Mouse (Mus musculus): ENCODE data around the gene Camta1.
"Not testable (repeated sequence)": the region's sequence is repeated elsewhere in the genome, so short reads cannot be mapped to it uniquely, and the experiment has no call there.

The Camta1 gene

DNA sequence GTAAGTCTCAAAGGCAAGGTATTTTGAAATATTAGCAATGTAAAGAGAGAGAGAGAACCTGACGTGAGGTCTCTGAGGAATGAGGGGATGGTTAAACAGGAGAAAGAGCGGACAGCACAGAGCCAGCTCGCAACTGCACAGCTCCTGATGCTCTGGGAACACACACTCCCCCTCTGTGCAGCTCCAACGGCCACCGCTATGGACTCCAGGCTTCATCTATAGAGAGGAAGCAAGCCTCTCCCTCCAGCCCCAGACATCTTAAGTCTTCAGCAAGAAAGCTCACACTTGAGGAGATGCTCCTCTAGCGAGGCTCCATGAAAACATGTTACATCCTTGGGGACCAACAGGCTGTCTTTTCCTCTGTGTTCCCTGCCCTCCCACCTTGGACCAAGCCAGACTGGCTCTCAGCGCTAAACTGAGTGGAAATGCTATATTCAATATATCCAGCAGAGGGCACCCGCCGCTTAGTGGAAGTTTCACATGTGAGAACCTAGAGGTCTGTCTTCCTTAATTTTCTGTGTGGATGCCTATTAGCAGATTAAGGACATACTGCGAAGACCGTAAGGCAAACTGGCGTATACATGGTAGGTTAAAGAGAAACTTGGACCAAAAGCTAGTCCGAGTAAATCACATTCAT is 788.5 kb downstream of the Camta1 start:
- DNase-seq (ENCODE audit: low read depth, low spot score): no peak

DNA sequence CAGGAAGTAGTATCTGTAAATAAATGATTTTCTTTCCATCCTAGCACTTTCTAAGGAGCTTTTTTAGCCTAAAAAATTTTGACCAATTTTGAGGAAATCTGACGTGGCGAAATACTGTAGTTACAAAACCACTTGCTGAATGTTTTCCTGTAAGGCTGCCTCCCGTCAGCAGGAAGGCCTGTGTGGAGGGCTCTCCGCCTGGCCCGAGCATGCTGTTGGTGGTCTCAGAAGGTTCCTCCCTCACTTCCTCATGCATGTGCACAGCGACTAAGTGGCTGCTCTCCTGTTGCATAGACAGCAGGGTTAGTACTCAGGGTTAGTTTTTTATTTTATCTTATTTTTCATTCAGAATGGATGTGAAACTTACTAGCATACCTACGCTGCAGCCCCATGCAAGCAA is 790.7 kb downstream of the Camta1 start:
- DNase-seq (ENCODE audit: low read depth, low spot score): no peak

- DNase-seq (ENCODE audit: low read depth, low spot score): no peak
Observed at GRCm38 (mm10) chr4:151068751-151069150, 792.9 kb downstream of the Camta1 start.

DNA sequence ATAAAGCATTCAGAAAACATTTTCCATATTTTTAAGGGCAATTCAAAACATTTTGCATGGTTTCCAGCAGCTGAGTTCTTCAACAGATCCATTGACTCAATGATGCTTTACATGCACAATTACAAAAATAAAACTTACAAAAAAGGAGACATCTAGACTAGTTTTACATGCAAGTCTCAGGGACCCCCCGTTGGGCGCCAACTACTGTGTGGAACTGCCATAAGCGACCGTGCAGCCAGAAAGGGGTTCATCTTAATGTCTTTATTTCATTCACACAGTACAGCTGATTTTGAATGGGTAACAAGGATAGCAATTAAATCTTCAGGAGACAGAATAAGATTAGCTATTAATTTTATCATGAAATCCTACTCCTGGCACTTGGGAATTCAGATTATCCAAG is 802.1 kb downstream of the Camta1 start:
- no peak for DNase-seq (ENCODE audit: low read depth, low spot score)

- no peak for DNase-seq (ENCODE audit: low read depth, low spot score)
Observed at GRCm38 (mm10) chr4:151058634-151059033, 803.0 kb downstream of the Camta1 start.

DNA sequence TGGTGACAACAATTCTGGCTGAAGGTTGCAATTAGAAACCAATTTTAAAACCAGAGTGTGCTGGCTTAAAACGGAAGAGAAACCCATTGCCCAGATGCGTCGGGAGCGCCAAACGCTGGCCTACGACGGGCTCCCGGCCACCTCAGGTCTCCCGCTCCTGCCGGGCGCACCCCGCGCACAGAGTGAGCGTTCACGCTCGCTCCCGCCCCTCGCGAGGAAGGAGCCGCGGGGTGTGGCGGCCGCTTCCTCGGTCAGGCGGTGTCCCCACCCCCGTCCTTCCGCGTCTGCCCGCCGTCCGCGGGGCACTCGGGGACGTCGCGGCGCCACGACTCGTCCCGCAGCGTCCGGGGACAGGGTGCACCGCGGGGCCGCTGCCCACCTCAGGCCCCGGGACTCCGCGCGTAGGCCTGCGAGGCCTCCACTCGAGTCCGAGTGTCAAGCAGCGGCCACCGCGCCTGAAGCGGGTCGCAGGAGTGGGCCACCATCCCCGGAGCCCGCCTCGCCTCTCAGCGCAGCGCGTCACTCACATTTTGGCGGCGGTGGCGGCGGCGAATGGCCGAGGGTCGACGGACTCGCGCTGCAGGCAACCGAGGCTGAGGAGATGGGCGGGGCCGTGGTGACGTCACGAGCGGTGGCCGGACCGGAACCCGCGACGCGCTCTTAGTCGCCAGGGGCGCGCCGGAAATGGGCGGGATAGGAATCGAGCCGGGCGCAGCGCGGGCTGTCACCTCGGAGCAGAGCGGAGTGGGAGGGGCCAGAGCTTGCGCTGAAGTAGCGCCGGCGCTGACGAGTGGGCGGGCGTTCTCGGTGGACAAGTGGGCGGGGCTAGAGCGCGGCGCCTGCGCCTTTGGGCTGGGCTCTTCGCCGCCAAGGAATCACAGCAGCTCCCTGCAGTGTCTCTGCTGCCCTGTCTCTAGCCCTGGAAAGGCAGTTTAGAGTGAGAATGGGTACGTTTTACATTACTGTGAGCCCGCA is 804.0 kb downstream of the Camta1 start, which contains the start of gene Vamp3:
Gene Vamp3, minus strand, starts transcription at position 617 of the 975 bp plus-strand sequence.
- peak; percentile 95 for DNase-seq (ENCODE audit: low read depth, low spot score)

DNA sequence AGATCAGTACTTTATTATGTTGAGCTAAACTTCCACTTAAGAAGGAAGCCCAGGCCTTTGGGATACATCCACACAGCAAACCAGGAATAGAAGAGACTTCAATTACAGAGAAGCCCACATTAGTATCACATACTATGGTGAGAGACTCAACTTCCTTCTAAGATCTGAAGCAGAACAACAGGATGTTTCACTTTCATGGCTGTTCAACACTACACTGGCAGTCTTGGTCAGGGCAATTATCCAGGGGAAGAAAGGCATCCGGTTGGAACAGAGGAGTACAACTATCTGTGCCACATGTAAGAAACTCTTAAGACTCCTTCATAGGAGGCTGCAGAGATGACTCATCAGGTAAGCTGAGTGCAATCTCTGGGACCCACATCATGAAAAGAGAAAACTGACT is 810.5 kb downstream of the Camta1 start:
- DNase-seq (ENCODE audit: low read depth, low spot score): no peak

DNA sequence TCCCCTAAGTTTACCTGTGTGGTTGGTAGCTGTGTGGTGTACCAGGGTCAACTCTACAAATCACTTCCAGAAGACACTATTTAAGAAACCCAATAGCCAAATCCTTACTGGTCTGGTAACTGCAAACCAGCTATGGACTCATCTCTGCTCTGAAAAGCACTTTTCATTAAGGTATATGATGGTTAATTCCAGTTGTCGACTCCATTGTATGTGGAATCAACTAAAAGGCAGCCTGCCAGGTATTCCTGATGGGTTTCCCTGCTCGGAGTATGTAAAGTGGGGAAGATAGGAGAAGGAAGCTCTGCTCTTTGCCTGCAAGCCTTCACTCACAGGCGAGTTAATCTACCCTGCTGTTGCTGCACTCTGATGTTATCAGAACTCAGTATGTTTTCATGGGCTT is 815.2 kb downstream of the Camta1 start:
- DNase-seq (ENCODE audit: low read depth, low spot score): no peak

DNA sequence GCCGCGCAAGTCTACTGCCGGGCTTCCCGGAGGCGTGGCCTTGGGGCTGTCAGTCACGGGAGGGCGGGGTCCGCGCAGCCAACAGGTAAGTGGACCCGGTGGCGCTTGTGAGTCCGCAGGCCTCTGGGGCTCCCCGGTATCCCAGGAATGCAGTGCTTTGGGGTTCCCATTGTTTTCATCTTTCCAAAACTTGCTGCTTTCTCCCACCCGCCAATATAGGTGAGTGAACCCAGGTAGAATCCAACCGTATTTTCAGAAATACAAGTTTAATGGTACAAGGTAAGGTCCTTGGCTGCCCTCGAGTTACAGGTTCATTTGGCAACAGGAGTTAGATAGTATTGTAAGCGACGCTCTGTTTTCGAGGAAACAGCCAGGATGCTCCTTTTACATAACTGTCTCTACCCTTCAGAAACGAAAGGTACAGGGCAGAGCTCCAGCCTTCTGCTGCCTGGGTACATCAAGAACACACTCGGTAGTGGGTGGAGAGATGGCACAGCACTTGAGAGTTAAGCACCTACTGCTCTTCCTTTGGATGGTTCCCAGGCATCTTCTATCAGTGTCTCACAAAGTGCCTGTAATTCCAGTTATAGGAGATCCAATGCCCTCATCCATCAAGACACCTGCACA is 816.6 kb downstream of the Camta1 start:
- no peak for DNase-seq (ENCODE audit: low read depth, low spot score)

DNA sequence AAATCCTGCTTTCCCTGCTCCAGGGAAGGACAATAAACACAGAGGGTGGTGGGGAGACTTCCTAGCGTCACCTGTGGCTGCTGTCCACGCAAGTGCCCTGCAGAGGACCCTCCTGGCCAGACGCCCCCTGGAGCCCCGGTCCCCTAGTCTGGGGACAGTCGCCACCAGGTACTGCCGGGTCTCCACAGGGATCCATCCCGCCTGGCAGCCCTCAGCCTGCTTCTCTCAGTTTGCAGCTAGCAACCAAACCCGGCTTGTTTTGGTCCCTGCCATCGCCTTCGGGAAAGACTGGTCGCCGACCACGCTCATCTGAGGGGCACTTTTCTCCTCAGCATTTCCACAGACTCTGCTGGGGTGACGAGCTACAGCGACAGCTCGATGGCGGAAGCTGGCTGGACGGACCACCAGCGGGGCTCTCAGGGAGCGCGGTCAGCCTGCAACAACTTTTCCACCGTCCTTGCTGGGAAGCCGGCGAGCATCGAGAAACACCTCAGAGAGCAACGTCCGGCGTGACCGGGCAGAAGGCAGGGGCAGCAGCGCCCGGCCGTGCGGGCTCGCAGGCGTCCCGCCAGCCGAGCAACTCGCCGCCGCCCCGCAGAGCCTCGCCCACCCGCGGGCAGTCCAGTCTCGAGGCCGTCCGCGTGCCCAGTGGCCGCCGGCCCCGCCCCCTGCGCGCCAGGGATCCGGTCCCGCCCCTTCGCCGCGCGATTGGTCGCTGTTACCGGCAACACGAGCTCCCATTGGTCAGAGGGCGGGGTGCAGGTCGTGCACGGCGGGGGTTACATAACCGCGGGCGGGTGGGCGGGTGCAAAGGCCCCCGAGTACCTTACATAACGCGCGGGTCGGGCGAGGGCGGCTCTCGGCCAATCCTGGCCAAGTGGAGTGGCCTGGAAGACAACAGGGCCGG is 817.4 kb downstream of the Camta1 start, which contains the start of gene Per3:
Gene Per3, minus strand, starts transcription at position 629 of the 907 bp plus-strand sequence.
- peak; percentile 62 for DNase-seq (ENCODE audit: low read depth, low spot score)

- no peak for DNase-seq (ENCODE audit: low read depth, low spot score)
Observed at GRCm38 (mm10) chr4:151043281-151043680, 818.4 kb downstream of the Camta1 start.

DNA sequence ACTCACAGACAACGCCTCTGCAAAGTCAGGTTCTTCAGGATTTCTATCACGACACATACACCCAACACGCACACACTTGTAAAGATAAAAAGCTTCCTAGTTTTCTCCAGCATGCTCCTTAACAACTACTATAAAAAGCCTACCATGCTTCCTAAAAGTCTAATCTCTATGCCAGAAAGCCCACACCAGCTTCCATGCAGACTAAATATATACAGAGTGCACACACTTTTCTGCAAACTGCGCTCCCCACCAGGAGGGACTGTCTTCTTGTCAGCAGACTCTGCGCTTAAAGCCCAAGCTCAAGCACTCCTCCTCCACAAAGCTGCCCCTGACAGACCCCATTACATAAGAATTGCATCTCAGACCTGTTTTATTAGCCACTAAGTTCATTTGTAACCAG is 820.2 kb downstream of the Camta1 start:
- DNase-seq (ENCODE audit: low read depth, low spot score): no peak

DNA sequence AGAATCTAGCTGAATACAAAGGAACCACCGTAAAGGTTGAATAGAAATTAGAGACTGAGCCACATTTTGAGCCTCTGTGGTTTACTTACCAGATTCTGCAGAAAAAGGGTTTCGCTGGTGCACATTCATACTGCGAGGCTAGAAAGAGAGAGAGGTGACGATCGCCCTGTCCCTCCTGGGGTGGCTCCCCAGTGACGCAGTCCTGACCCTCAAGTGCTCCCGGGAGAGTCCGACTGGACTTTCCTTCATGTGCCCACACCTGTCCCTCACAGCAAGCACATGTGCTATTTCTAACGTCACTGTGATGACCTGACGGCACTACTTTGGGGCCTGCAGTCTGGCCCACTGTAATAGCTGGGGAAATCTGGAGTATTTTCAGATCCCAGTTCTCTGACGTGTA is 823.9 kb downstream of the Camta1 start:
- DNase-seq (ENCODE audit: low read depth, low spot score): no peak

GRCm38 (mm10) chr4:151036521-151036920 is 825.2 kb downstream of the Camta1 start:
- no peak for DNase-seq (ENCODE audit: low read depth, low spot score)

DNA sequence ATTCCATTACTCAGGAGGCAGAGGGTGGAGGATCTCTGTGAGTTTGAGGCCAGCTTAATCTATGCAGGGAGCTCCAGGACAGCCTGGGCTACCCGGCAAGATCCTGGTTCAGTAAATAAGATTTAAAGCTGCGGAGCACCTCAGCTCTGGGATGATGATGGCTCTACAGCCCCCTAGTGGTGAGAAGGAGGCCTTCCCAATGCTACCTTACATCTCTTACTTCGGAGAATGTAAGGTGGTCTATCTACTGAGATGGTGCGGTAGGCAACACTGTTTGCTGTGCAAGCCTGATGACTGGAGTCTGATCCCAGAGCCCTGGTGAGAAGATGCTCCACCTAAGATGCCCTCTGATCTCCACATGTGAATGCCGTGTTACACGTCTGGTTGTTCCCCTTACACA is 834.7 kb downstream of the Camta1 start:
- no peak for DNase-seq (ENCODE audit: low read depth, low spot score)

GRCm38 (mm10) chr4:151024152-151024551 is 837.5 kb downstream of the Camta1 start:
- DNase-seq (ENCODE audit: low read depth, low spot score): no peak

GRCm38 (mm10) chr4:151017356-151017755 is 844.3 kb downstream of the Camta1 start:
- not testable (repeated sequence) for DNase-seq (ENCODE audit: low read depth, low spot score)

GRCm38 (mm10) chr4:151015946-151016345 is 845.7 kb downstream of the Camta1 start:
- DNase-seq (ENCODE audit: low read depth, low spot score): no peak

DNA sequence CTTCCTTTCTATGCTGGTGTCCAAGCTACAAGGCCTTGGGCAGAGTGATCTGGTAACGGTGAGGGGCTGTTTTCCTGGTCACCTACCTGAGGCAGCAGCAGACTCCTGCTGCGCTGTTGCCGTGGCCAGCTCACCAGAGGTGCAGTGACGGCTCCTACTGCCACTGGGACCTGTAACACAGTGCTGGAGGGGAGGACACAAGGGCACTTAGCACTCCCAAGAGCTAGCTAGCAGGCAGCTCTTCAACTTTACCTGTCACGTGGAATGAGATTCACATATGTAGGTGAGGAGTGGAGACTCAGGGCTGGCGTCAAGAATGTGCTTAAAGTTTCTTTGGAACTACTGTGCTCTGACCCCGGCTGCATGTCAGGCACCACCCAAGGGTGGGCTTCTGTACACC is 851.4 kb downstream of the Camta1 start:
- no peak for DNase-seq (ENCODE audit: low read depth, low spot score)

DNA sequence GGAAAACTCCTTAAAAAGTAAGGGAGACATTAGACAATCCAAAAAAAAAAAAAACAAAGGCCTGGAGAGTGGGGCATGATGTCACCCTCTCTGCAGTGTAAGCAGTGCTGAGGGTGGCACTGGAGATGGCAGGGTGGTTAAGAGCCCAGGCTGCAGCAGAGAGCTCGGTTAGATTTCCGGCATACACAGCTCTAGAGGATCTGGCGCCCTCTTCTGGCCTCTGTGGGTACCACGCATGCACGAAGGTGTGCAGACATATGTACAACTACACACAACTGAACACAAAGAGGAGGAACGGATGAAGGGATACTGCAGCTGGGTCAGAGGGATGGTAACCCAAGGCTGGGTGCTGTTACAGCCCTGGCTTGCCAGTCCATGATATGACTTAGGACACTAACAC is 854.7 kb downstream of the Camta1 start:
- DNase-seq (ENCODE audit: low read depth, low spot score): no peak

- DNase-seq (ENCODE audit: low read depth, low spot score): no peak
Observed at GRCm38 (mm10) chr4:151005656-151006318, 855.9 kb downstream of the Camta1 start.

Data from brain, embryonic 18.5 days (tissue).